Mouse (Mus musculus): ENCODE data around the gene Tapt1.
A peak's percentile ranks its signal among the peaks of the same experiment; 100 is the strongest.
"Not testable (repeated sequence)": the region's sequence is repeated elsewhere in the genome, so short reads cannot be mapped to it uniquely, and the experiment has no call there.

DNA sequence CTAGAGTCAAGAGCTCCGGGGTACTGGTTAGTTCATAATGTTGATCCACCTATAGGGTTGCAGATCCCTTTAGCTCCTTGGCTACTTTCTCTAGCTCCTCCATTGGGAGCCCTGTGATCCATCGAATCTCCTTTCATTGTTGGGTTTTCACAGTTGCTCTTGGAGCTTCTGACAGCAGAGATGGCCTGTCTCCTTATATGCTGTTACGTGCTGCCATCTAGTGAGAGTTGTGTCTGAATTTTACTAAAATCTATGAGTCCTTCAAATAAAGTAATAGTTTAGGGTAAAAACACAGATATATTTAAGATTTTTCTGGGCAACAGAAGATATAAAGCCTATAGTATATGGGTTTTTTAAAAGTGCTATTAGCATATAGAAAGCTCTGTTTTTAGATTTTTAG is 42.1 kb upstream of the Tapt1 start:
- not testable (repeated sequence) for TF ChIP-seq POLR2A (IDR thresholded peaks at IDR 0.05; ENCODE audit: extremely low read depth, insufficient read depth, low read length)
- peak; percentile 33; the same call in 1 of the 2 replicates for TF ChIP-seq CTCF (IDR thresholded peaks at IDR 0.05; ENCODE audit: low read depth, low read length)
